Mouse (Mus musculus) cerebellum, adult 11 months (tissue): Measurements from ENCODE around the gene Tmem208.

Experiments used
- DNase-seq: peaks from one replicate; pipeline ENCODE4 v3.0.0; 2022

The Tmem208 gene

DNA sequence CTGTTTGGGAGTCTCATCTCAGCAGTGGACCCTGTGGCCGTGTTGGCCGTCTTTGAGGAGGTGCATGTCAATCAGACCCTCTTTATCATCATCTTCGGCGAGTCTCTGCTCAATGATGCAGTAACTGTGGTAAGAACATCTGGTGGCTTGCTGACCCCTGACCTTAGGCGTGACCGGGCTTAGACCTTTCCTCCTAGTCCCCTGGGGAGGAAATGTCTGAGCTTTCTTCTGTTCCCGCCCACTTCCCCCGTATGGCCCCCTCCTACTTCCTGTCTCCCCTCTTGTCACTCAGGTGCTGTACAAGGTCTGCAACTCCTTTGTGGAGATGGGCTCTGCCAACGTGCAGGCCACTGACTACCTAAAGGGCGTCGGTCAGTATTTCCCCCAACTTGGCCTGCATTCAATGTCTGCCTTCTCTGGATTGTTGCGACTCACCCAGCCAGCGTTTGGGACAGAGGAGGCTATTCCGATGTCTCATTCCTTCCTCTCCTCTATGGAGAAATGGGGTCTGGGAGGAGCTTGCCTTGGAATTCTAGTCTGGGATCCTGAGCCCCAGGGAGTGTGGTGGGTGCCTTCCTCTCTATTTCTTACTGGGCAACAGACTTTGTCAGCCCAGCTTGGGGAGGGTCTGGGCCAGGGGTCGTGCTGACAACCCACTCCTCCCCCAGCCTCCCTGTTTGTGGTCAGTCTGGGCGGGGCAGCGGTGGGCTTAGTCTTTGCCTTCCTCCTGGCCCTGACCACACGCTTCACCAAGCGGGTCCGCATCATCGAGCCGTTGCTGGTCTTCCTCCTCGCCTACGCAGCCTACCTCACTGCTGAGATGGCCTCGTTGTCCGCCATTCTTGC, 29.2 kb downstream of the Tmem208 start:
- no peak for DNase-seq

DNA sequence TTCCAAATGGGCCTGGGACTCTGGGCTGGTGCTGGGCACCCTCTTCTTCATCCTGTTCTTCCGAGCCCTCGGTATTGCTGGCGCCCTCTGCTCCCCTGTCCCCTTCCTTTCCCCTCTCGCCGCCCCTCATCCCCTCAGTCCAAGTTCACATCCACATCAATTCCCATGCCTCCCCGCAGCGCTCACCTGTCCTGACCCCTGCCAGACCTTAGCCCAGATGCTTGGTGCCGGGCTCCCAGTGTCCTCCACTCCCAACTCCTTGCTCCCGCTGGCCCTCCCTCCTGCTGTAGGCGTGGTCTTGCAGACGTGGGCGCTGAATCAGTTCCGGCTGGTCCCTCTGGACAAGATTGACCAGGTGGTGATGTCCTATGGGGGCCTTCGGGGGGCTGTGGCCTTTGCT, 30.5 kb downstream of the Tmem208 start:
- no peak for DNase-seq

DNA sequence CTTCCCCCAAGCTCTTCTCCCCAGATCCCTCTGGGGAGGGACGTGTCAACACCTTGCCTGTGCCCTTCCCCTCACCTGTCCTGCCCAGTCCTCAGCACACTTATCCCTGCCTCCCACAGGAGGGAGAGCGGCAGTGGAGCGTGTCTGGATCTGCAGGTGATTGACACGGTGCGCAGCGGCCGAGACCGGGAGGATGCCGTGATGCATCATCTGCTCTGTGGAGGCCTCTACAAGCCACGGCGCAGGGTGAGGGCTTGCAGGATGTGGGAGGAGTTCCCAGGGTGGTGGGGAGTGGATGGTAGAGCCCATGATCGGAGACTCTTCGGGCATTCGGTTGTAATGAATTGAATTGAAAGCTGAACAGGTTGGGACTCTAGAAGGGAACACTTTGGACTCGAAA, 33.1 kb downstream of the Tmem208 start:
- no peak for DNase-seq

- no peak for DNase-seq
Measured at GRCm38 (mm10) chr8:105359646-105360045, 33.5 kb downstream of the Tmem208 start.

DNA sequence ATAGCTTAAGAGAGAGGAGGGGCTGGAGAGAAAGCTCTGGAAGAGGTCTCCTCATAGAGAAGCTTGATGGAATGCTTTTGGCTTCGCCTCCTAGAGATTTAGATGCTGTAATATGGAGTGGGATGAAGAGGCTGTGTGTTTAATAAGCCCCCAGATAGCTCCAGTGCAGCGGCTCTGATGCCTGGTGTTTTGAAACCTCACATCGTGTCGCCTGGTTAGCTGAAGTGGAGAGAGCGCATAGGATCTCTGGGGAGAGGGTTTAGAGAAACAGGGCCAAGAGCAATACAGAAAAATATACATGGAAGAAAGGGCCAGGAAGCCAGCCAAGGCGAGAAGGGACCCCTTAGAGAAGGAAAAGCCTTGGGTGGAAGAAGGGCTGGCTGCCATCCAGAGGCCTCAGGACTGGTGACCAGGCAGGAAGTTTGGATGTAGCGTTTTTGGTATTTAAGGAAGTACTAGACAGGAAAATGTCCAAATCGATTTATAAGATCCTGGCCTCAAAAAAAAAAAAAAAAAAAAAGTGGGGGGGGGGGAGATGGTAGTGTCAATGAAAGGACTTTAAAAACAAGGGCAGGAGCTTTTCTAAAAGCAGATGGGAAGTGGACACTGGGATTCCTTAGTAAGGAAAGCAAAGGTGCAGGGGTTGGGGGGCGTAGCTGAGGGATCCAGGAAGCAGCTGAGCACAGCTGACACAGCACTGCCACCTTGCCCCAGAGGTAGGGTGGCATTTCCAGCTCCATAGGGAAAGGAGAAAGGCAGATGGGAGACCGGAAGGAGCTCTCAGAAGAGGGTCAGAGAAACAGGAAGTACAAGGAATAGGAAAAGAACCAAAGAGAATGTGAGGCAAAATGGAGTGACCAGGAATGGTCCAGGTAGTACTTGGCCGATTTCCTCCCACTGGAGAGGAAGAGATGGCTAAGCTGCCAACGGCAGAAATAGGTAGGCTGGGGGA, 35.9 kb downstream of the Tmem208 start:
- DNase-seq: no peak

GRCm38 (mm10) chr8:105367107-105367506, 41.0 kb downstream of the Tmem208 start:
- DNase-seq: no peak

DNA sequence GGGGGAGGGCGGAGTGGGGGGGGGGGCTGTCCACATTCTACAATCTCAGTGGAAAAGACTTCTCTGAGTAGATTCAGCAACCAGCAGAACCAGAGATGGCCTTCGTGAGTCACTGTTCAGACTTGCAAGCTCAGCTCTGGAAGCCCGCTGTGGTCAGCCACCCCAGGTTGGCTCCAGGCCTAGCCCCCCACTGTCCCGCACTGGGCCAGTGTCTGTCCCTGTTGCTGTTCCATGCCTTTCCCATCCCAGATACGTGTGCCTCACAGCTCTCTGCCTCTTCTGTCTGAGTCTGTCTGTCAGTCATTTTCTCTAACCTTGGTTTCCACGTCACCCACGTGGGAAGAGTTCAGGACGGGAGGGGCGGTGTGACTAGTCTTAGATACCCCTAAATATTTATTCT, 46.3 kb downstream of the Tmem208 start:
- DNase-seq: no peak

GRCm38 (mm10) chr8:105373032-105373431, 46.9 kb downstream of the Tmem208 start, which contains the start of gene Plekhg4:
TSS of gene Plekhg4 (plus strand) at chr8:105373274.
- DNase-seq: no peak

DNA sequence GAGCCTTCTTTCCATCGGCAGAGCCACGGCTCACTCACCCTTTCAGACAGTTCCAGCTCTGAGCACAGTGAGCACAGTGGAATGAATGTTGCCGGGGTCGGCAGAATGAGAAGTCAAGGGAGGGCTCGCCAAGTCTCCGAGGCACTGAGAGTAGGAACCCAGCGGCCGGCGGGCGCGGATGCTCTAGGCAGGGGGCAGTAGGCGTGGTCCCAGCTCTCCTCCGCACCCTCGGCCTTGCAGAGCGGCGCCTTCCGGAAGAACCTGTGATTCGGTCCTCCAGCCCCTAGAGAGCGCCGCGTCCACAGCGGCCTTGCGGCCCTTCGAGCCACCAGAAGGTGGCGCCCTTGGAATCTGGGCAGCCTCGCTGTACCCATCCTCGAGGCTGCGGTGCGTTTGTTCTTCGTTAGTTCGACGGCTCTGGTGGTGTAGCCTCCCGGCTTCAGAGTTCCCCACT, 48.4 kb downstream of the Tmem208 start:
- no peak for DNase-seq

DNA sequence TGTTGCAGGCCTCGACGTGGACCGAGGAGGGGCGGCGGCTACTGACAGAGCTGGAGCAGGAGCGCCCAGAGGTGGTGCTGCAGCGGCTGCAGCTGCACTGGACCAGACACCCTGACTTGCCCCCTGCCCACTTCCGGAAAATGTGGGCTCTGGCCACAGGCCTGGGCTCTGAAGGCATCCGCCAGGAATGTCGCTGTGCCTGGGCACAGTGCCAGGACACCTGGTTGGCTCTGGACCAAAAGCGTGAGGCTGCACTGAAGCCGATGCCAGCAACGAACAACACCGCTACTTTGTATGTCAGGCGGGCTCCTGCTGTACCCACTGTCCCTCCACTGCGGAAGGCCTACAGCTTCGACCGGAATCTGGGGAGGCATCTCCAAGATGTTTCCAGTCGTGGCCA, 52.5 kb downstream of the Tmem208 start:
- DNase-seq: no peak

DNA sequence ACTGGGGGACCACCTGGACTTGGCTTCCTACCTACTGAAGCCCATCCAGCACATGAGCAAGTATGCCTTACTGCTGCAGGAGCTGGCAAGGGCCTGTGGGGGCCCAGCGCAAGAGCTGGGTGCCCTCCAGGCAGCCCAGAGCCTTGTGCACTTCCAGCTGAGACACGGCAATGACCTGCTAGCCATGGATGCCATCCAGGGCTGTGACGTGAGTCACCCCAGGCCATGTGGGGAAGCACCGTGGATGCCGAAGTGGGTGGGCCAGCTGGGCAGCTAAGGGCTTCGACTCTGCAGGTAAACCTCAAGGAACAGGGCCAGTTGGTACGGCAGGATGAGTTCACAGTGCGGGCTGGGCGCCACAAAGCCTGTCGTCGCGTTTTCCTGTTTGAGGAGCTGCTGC, 54.2 kb downstream of the Tmem208 start:
- DNase-seq: no peak

GRCm38 (mm10) chr8:105384070-105384469, 57.9 kb downstream of the Tmem208 start:
- DNase-seq: no peak
